Mouse (Mus musculus) stomach, postnatal 0 days (tissue): ENCODE results near the gene Zc3h15.

ENCODE experiments used
- CTCF ChIP-seq: IDR thresholded peaks from 2 replicates; pipeline ENCODE4 v1.5.1; 2016; ENCODE audit warnings: antibody characterized with exemption, low read depth, mild to moderate bottlenecking, moderate library complexity
- EP300 ChIP-seq: optimal IDR thresholded peaks from 2 replicates; pipeline ENCODE3; 2016; ENCODE audit warnings: antibody characterized with exemption

DNA sequence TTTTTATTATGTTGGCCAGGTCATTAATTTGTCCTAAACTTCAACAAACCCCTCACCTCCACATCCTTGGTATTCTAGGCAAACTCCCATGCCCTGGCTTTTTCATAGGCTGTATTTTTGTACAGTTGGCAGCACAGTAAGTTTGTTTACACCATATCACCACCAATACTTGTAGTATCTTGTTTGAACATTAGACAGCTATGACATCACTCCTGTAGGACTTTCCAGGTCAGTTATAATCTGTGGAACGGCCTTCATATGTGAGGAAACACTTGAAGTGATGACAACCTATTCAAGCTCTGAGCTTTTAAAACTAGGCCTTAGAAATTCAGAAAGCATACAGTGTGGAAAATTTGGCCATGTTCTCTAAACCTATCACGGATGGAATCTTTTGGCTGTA lies 29.6 kb downstream of the Zc3h15 start:
- TF ChIP-seq CTCF (no peak), EP300 (no peak)
